Mouse (Mus musculus) neural tube, embryonic 14.5 days (tissue): Measurements from ENCODE around the gene Wdfy3. TPM values are rescaled to one million over a fixed set of nuclear protein-coding genes. Genes with fewer than 3 reads are reported as not detected.

Source experiments
- ATAC-seq: fragments of 200-750 bp; cut with Nextera tagmentation; 2 replicates; pipeline ENCODE4 v1.8.0; 2017; ENCODE audit warnings: low read depth, mild to moderate bottlenecking, moderate TSS enrichment, moderate library complexity
- H3K27ac ChIP-seq: fragments of 300-500 bp; sonication (generic); 2 replicates; pipeline ENCODE4 v1.5.1; 2014; ENCODE audit warnings: low read depth, mild to moderate bottlenecking, control low read depth, low read length, moderate library complexity, mixed read lengths
- H3K27me3 ChIP-seq: fragments of 300-500 bp; sonication (generic); 2 replicates; pipeline ENCODE4 v1.6.1; 2014; ENCODE audit warnings: low read length; ENCODE audit not compliant: control insufficient read depth, insufficient read depth
- H3K36me3 ChIP-seq: fragments of 300-500 bp; sonication (generic); 2 replicates; pipeline ENCODE4 v1.6.1; 2014; ENCODE audit warnings: low read length, mixed read lengths; ENCODE audit not compliant: control insufficient read depth, insufficient read depth
- H3K4me1 ChIP-seq: fragments of 300-500 bp; sonication (generic); 2 replicates; pipeline ENCODE4 v1.6.1; 2014; ENCODE audit warnings: low read length; ENCODE audit not compliant: control insufficient read depth, insufficient read depth
- H3K4me2 ChIP-seq: fragments of 300-500 bp; sonication (generic); 2 replicates; pipeline ENCODE4 v1.6.1; 2014; ENCODE audit warnings: mild to moderate bottlenecking, low read depth, low read length, control low read depth
- H3K4me3 ChIP-seq: fragments of 300-500 bp; sonication (generic); 2 replicates; pipeline ENCODE4 v1.5.1; 2014; ENCODE audit warnings: low read depth, low read length, control low read depth, mixed read lengths
- H3K9ac ChIP-seq: fragments of 300-500 bp; sonication (generic); replicated peaks from 2 replicates; pipeline ENCODE4 v1.6.1; 2014; ENCODE audit warnings: low read depth, mild to moderate bottlenecking, control low read depth, low read length, mixed read lengths
- H3K9me3 ChIP-seq: fragments of 300-500 bp; sonication (generic); 2 replicates; pipeline ENCODE4 v1.6.1; 2016; ENCODE audit warnings: low read length; ENCODE audit not compliant: control insufficient read depth
- WGBS: fragments of 180-500 bp; shearing (Covaris S2); extraction: QIAGEN DNeasy Blood & Tissue Kit; methylation state at CpG from one replicate; pipeline ENCODE4 v1.1.7; 2014; 5-methylcytosine and 5-hydroxymethylcytosine counted together
- polyA plus RNA-seq: library from polyadenylated mRNA; unstranded; fragments of >200 nt; fragmentation: Nextera tagmentation; extraction: Ambion mirVana; gene quantifications from 2 replicates; pipeline ENCODE4 v1.2.1, GENCODE M21; 2014

The Wdfy3 gene
- polyA plus RNA-seq, 1 experiment from 2014 or later = 34.9 TPM

DNA sequence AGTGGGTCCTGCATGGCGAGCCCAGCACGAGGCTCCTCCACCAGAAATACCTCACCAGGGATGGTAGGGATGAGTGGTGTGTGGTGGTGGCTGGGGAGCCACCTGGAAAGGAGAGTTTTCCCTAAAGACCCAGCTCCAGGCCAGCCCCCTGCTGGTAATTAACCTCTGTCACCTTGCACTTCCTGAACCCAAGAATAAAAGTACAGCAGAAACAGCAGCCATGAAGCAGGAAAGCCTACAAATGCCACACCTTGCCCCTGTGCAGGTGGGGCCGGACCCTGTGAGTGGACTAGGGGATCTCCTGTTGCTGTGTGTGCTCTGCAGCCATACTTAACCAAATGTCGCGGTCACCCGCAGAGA is 247.4 kb downstream of the Wdfy3 start:
- H3K9me3 ChIP-seq = no peaks in the 10 kb centered on the region
- 61% methylated on average over 6 of the region's 6 CpGs for WGBS

DNA sequence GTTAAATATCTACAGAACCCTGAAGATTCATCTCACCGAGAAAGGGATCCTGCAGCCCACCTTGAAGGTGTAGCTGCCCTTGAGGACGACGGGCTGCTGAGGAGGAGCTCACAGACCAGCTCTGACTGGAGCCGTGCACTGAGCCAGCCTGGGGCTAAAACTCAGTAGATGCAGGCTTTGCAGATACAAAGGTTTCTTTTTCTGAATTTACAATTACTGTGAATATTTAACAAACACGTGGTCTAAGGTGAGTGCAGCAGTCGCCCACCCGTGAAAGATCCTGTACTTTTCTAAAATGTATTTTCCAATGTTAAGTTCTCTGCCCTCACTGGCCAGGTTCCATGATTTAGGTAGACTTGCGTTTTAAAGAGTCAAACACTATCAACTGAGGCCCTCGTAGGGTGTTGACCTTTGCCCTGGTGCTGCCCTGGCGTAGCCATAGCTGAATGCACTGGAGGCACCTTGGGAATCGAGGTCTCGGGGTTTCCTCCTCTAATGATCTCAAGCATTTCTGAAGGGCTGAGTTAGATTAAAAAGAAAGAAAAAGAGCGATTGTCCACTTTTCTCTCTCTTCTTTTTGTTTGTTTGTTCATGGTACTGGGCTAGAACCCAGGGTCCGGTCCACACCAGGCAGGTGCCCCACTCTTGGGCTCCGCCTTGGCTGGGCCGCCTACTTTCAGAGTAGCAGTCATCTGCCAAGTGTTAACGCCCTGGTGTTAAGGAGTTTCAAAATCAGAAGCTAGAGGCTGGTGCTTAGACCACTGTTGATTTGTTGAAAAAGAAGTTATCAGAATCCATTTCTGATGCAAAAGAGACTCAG is 248.0 kb downstream of the Wdfy3 start:
- no peaks in the 10 kb centered on the region for H3K27me3 ChIP-seq
- no peak overlapping the region for H3K4me2 ChIP-seq
- H3K4me1 ChIP-seq = peaks cover 4% of the 10 kb centered on the region; the same call in 1 of the 2 replicates
- no peak overlapping the region for H3K27ac ChIP-seq
- WGBS = 74% methylated on average over 17 of the region's 17 CpGs
- no peak for ATAC-seq
- no peak overlapping the region for H3K9ac ChIP-seq
- H3K9me3 ChIP-seq = no peaks in the 10 kb centered on the region
- H3K36me3 ChIP-seq = no peaks in the 10 kb centered on the region
- no peak overlapping the region for H3K4me3 ChIP-seq

More for the DNA sequence above, 247.4 kb downstream of the Wdfy3 start:
- Histone ChIP-seq H3K4me2 (no peak overlapping the region), H3K27me3 (no peaks in the 10 kb centered on the region), H3K4me1 (peaks cover 5% of the 10 kb centered on the region; the same call in 1 of the 2 replicates), H3K9ac (no peak overlapping the region), H3K27ac (no peak overlapping the region), H3K36me3 (no peaks in the 10 kb centered on the region), H3K4me3 (no peak overlapping the region)
- ATAC-seq = no peak

DNA sequence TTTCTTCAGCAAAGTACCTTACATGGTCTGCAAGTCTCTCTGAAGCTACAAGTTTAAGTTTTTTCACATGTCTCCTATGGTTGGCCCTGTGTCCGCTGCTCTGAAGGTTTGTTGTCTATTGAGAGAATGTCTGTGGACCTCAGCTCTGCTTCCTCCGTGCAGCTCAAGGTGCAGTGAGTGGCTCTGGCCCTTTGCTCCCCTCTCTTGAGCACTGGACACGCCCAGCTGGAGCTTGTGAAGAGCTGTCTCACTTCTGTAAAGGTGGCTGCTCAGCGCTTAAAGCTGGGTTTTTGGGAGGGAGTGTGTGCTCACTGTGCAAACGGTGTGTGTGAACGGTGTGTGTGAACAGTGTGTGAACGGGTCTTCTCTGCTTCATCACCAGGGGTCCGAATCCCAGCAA is 248.7 kb downstream of the Wdfy3 start:
- no peak overlapping the region for H3K4me2 ChIP-seq
- H3K4me1 ChIP-seq = no peaks in the 10 kb centered on the region
- H3K4me3 ChIP-seq = no peak overlapping the region
- no peaks in the 10 kb centered on the region for H3K9me3 ChIP-seq
- H3K27me3 ChIP-seq = no peaks in the 10 kb centered on the region
- no peak overlapping the region for H3K27ac ChIP-seq
- 68% methylated on average over 8 of the region's 8 CpGs for WGBS
- H3K36me3 ChIP-seq = no peaks in the 10 kb centered on the region
- H3K9ac ChIP-seq = no peak overlapping the region
- no peak for ATAC-seq

DNA sequence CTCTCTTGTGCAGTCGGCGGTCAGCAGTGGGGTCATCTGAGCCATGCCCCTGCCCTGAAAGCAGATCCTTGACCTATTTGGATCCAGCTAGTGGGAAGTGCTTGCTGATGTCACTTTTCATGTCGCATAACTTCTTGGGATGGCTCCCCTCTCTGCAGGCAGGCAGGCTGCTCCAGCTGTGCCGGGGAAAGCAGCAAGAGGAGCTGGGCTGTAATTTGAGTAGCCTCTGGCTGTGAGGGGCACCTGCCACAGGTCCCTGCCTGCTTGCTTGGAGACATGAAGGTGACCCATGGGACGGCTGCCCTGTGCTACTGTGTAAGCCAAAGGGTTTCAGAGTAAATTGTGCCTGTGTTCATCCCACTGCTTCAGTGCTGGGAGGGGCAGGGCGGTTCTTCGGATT is 249.9 kb downstream of the Wdfy3 start:
- ATAC-seq = no peak
- no peaks in the 10 kb centered on the region for H3K36me3 ChIP-seq
- no peaks in the 10 kb centered on the region for H3K27me3 ChIP-seq
- H3K4me3 ChIP-seq = no peak overlapping the region
- WGBS = 25% methylated on average over 7 of the region's 7 CpGs
- H3K4me2 ChIP-seq = no peak overlapping the region
- no peaks in the 10 kb centered on the region for H3K9me3 ChIP-seq
- no peak overlapping the region for H3K27ac ChIP-seq
- no peaks in the 10 kb centered on the region for H3K4me1 ChIP-seq
- H3K9ac ChIP-seq = no peak overlapping the region

DNA sequence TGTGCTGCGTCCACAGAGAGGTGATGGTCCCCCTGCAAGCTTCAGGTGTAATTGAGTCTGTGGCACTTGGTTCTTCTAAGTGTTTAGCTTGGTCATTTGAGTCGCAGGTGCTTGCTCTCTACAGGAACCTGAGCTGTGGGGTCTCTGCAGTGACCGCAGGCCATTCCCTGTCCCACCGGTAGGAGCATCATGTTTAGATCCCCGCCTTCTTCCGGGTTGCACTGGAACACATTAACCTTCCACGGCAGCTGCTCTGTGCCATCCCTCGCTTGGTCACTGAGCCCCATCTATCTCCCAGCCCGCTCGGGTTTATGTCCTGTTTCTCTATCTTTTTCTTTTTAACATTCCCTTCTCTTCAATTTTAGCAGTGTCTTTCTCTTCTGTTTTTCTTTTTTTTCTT is 250.5 kb downstream of the Wdfy3 start:
- H3K27ac ChIP-seq = no peak overlapping the region
- ATAC-seq = no peak
- no peaks in the 10 kb centered on the region for H3K36me3 ChIP-seq
- H3K9me3 ChIP-seq = no peaks in the 10 kb centered on the region
- H3K4me1 ChIP-seq = no peaks in the 10 kb centered on the region
- WGBS = 52% methylated on average over 10 of the region's 10 CpGs
- no peak overlapping the region for H3K4me2 ChIP-seq
- H3K27me3 ChIP-seq = no peaks in the 10 kb centered on the region
- H3K9ac ChIP-seq = no peak overlapping the region
- no peak overlapping the region for H3K4me3 ChIP-seq

DNA sequence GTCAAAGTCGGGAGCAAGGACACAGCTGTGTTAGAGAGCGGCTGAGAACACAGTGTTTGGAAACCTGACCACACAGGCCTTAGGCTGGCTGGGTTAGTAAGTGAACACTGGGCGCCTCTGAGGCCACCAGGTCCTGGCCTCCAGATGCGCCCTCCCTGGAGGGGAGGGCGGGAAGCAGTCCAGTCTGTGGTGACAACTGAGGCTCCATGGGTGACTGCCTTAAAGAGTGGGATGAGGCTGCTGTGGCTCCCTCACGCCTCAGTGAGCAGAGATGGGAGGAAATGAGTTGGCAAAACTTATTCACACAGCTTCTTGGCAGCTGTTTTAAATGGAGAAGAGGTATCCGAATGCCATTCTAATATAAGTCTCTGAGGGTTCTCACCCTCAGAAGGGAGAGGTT is 252.9 kb downstream of the Wdfy3 start:
- no peak overlapping the region for H3K4me2 ChIP-seq
- no peaks in the 10 kb centered on the region for H3K27me3 ChIP-seq
- H3K4me3 ChIP-seq = no peak overlapping the region
- H3K36me3 ChIP-seq = no peaks in the 10 kb centered on the region
- 66% methylated on average over 7 of the region's 7 CpGs for WGBS
- ATAC-seq = no peak
- H3K4me1 ChIP-seq = no peaks in the 10 kb centered on the region
- no peaks in the 10 kb centered on the region for H3K9me3 ChIP-seq
- no peak overlapping the region for H3K27ac ChIP-seq
- H3K9ac ChIP-seq = no peak overlapping the region

DNA sequence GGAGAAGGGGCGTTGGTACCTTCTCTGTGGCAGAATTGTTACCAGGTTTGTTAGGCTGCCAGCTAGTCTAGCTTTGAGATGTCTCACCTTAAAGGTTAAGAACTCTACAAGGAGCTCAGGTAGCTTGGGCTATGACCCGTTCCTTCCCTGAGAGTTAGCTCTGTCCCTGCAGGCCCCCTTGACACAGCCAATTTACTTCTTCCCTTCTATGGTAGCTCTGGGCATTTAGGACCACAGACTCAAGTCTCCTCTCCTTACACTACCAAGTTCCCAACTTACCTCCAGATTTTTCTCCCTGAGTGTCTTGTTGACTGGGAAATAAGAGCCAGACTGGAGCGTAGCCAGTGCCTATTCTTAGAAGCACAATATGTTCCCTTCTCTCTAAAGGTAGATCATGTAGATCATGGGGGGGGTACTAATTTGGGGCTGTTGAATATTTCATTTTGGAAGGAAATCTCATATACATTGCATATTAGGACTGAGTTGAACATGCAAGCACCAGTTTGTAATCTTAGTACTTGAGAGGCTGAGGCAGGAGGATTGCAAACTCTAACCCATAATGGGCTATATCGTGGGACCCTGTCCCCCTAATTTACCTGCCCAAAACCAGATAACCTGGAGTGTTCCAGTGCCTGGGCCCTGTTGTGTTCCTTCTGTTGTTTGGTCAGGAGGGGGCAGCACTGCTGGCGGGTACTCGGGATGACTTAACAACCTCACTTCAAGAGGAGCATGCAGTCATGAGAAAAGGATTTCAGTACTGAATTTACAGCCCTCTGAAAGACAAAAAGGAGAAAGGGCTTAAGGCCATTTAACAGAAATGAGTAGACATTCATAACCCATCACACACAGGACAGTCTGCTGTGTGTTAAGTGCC is 258.2 kb downstream of the Wdfy3 start:
- no peaks in the 10 kb centered on the region for H3K27me3 ChIP-seq
- H3K4me3 ChIP-seq = no peak overlapping the region
- H3K9me3 ChIP-seq = no peaks in the 10 kb centered on the region
- H3K4me1 ChIP-seq = no peaks in the 10 kb centered on the region
- no peak overlapping the region for H3K27ac ChIP-seq
- H3K36me3 ChIP-seq = no peaks in the 10 kb centered on the region
- H3K4me2 ChIP-seq = no peak overlapping the region
- H3K9ac ChIP-seq = no peak overlapping the region
- ATAC-seq = no peak
- 91% methylated on average over 6 of the region's 6 CpGs for WGBS

DNA sequence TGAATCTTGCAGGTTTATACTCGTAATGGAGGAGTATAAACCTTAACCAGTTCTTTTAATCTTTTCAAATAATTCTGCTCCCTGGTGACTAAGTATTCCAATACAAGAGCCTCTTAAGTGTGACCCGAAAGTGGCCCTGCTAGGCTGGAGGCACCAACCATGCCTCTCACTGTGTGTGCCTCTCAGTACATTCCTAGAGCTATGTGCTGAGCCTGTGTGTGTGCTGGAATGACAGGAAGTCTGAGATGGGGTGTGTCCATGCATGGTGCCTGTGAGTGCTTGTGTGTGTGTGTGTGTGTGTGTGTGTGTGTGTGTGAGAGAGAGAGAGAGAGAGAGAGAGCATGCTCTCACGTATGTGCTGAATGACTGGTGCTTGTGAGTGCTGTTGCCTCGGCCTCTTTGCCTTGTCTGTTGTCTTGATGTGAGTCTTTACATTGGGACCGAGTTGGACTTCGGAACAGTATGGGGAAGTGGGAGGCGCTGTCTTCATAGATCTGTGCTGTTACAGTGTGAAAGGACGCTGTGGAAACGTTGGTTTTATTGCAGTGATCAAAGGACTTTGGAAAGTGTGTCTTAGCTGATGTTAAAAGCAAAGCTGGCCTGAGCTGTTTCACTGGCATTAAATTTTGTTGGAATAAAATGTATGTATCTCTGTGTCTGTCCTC is 267.2 kb downstream of the Wdfy3 start:
- WGBS = 73% methylated on average over 9 of the region's 9 CpGs
- no peak for ATAC-seq
- H3K9ac ChIP-seq = no peak overlapping the region
- no peaks in the 10 kb centered on the region for H3K27me3 ChIP-seq
- no peak overlapping the region for H3K4me3 ChIP-seq
- H3K36me3 ChIP-seq = no peaks in the 10 kb centered on the region
- no peak overlapping the region for H3K27ac ChIP-seq
- no peaks in the 10 kb centered on the region for H3K4me1 ChIP-seq
- no peak overlapping the region for H3K4me2 ChIP-seq
- no peaks in the 10 kb centered on the region for H3K9me3 ChIP-seq

DNA sequence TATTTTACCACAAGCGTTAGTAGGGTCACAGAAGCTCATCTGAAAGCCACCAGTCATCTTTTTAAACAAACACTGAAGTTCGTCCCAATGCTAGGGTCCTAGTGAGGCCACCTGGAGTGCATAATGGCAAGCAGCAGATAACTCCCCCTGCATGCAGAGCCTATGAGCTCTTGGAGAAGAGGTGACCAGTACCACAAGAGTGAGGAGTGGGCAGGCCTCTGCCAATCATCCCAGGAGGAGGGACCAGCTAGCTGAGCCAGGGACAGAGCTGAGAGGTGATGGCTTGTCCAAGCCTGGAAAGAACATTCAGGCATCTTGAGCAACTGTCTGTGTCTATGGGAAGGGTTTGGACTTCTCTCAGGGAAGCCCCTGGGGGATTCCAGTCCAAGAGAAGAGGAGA is 267.8 kb downstream of the Wdfy3 start:
- WGBS = 70% methylated on average over 2 of the region's 2 CpGs

More for the DNA sequence above, 267.8 kb downstream of the Wdfy3 start:
- no peaks in the 10 kb centered on the region for H3K4me1 ChIP-seq
- no peaks in the 10 kb centered on the region for H3K27me3 ChIP-seq
- H3K4me2 ChIP-seq = no peak overlapping the region
- H3K9ac ChIP-seq = no peak overlapping the region
- H3K27ac ChIP-seq = no peak overlapping the region
- H3K36me3 ChIP-seq = no peaks in the 10 kb centered on the region
- H3K9me3 ChIP-seq = no peaks in the 10 kb centered on the region
- no peak for ATAC-seq
- H3K4me3 ChIP-seq = no peak overlapping the region
